Mouse (Mus musculus): ENCODE data around the gene Zfp280d.

The Zfp280d gene

DNA sequence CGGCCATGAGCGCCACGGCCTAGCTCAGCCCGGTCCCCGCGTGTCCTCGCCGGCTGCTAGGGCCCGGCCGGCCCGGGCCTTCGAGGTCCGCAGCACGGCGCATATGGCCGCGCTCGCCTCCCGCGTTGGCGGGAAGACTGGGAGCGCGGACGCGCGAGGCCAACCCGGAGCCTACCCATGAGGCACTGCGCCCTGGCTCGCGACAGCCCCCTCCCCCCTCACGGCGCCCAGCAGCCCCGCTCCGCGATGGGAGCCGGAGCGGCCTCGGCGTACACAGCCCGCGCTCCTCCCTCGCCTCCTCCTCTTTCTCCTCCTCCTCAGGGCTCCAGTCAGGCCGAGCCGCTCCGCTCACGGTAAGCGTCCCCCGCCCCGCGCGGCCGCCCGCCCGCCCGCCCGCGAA, at the start of gene Zfp280d:
Gene Zfp280d, plus strand, starts transcription at position 184 of the 400 bp plus-strand sequence.
- in situ Hi-C loops (cut with MboI; ENCODE audit: low pct_unique_long_range_greater_than_20kb in 1 of 2, low sequenced_read_pairs in 2 of 2, unreplicated experiment in 1 of 2): no loop called here

DNA sequence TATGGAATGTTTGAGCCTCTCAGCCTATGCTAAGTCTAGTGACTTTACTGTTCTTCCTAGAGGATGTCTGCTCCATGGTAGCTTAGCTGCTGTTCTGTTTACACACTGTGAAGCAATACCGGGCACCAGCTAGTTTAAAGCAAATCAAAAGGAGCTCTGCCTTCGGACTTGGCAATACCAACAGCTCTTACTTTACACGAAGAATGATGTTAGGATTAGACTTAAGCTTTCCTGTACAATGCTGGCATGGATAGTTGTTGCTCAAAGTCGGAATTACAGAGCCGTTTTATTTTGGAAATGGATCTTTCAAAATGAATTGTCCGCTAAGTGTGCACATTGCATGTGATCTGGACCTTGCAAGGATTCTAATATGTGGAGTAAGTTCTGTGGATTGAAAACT, 48.1 kb upstream of the Zfp280d start:
- in situ Hi-C loops (cut with MboI; ENCODE audit: low pct_unique_long_range_greater_than_20kb in 1 of 2, low sequenced_read_pairs in 2 of 2, unreplicated experiment in 1 of 2): no loop called here

DNA sequence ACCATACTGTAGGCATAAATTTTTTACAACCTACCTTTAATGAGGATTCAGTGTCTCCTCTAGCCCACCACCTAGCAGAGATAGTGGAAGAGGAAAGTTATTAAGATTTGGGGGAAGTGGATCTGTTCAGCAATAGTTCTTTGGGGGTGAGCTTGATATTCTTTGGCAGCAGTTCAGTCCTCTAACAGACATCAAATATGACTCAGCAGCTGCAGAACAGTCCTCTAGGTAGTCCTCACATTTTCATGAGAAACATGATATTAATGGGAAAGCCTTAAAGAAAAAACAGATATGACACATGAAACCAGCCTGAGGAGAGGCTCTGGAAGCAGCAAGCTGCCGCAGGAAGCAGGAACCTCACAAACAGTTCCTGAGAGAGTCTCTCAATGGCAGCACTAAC, 22.0 kb upstream of the Zfp280d start:
- in situ Hi-C loops (cut with MboI; ENCODE audit: low pct_unique_long_range_greater_than_20kb in 1 of 2, low sequenced_read_pairs in 2 of 2, unreplicated experiment in 1 of 2): no loop called here

DNA sequence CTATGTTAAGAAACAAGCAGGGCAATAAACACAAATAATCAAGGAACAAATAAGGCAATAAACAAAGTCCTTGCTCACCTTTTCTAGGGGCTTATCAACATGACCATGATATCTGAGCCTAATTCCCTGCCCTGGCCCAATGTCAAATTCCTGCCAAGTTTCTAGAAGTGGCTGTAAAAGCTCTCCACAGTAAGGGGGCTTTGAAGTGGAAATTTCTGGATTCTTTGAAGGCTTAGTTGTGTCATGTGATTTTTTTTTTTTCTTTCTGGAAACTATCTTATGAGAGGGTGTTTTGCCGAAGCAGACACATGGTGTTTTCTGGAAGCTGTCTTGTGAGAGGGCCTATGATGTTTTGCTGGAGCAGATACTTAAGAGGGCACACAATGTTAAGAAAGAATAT, 19.4 kb upstream of the Zfp280d start:
- in situ Hi-C loops (cut with MboI; ENCODE audit: low pct_unique_long_range_greater_than_20kb in 1 of 2, low sequenced_read_pairs in 2 of 2, unreplicated experiment in 1 of 2): no loop called here

DNA sequence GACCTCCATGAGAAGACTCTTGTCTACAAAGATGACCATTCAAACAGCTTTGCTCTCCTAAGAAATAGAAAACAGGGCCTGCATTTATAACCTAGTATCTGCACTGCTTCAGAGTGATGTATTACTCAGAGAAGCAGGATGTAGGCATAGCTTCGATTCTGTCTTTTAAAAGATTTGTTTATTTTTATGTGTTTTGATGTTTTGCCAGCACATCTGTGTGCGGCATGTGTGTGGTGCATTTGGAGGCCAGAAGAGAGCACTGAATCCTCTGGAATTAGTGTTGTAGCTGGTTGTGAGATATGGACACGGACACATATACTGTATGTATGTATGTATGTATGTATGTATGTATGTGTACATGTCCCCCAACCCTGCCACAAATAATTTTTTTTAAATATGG, 18.0 kb upstream of the Zfp280d start:
- in situ Hi-C loops (cut with MboI; ENCODE audit: low pct_unique_long_range_greater_than_20kb in 1 of 2, low sequenced_read_pairs in 2 of 2, unreplicated experiment in 1 of 2): no loop called here

DNA sequence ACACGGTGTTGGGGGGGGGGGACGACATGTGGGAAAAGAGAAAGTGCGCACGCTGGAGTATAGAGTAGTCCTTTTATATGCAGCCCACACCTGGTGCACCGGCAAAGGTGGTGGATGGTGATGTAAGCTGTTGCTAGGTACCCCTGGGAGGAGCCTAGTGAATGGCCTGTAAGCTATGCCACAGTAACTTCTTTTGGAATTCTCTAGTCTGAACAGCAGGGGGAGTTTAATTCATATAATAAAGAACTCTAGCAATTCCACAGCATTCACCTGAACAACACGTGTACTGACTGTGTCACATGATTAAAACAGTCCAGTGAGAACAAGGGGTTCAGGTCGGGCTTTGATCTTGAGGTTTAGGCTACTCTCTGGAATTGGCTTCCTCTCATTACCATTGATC, 14.3 kb upstream of the Zfp280d start:
- in situ Hi-C loops (cut with MboI; ENCODE audit: low pct_unique_long_range_greater_than_20kb in 1 of 2, low sequenced_read_pairs in 2 of 2, unreplicated experiment in 1 of 2): no loop called here

DNA sequence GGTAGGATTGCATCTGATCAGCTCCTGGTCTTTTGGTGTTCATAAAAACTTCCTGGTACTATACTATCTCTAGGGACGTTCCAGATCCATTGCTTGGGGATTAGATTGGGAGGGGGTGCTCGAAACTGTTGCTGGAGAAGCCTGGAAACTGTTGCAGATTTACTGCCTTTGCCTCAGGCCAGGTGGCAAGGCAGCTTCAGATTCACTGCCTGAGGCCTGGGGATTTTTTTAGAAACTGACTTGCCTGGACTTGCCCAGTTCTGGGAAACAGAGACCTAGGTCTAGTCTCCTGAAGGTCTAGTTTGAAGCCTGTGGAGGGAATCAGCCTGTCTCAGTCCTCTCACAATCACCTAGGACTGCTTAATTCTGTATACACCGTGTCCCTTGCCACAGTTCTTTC, 9.8 kb upstream of the Zfp280d start:
- in situ Hi-C loops (cut with MboI; ENCODE audit: low pct_unique_long_range_greater_than_20kb in 1 of 2, low sequenced_read_pairs in 2 of 2, unreplicated experiment in 1 of 2): no loop called here

DNA sequence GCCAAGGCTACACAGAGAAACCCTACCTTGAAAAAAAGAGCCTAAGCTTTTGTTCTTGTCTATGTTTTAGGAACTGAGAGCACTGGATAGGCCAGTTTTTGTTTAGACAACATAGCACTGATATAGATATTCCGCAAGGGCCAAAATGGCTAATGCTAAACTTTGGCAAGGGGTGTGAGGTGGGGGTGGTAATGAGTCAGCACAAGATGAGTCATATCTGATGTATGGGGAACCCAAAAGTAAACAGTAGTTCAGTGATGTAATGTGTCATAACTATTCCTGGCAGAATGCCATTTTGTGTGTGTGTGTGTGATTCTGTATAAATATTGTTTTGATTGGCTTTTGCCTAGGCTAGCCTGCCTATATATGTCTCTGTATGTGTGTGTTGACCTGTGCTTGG, 4.5 kb upstream of the Zfp280d start:
- in situ Hi-C loops (cut with MboI; ENCODE audit: low pct_unique_long_range_greater_than_20kb in 1 of 2, low sequenced_read_pairs in 2 of 2, unreplicated experiment in 1 of 2): no loop called here

DNA sequence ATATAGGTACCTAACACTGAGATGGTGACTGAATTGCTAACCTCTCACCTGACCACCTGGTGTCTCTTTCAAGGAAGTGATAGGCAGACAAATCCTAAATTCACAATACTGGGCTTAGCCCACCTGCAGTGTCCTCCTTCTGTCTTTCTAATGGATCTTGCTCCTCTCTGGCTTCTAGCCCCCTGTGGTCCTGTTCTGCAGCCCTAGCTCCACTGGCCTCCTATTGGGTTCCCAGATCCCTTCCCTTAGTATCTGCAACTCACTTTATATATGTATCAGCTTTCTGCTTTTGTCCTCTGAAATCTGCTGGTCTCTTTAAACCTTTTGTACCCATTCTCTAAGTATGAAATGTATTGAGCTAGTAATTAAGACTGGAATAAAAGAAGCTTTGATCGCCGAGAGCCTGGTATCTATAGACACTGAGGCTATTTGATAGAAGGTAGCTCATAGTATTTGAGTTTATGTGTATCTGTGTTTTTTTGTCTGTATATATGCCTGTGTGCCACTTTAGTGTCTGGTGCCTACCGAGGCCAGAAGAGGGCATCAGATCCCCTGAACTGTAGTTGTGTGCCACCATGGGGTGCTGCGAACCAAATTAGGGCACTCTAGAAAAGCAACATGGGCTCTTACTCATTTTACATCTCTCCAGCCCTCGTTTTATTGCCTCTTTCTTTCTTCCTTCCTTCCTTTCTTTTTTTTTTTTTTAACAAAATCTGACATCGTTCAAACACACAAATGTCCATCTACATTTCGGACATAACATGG, 832 bp upstream of the Zfp280d start:
- in situ Hi-C loops (cut with MboI; ENCODE audit: low pct_unique_long_range_greater_than_20kb in 1 of 2, low sequenced_read_pairs in 2 of 2, unreplicated experiment in 1 of 2): no loop called here

DNA sequence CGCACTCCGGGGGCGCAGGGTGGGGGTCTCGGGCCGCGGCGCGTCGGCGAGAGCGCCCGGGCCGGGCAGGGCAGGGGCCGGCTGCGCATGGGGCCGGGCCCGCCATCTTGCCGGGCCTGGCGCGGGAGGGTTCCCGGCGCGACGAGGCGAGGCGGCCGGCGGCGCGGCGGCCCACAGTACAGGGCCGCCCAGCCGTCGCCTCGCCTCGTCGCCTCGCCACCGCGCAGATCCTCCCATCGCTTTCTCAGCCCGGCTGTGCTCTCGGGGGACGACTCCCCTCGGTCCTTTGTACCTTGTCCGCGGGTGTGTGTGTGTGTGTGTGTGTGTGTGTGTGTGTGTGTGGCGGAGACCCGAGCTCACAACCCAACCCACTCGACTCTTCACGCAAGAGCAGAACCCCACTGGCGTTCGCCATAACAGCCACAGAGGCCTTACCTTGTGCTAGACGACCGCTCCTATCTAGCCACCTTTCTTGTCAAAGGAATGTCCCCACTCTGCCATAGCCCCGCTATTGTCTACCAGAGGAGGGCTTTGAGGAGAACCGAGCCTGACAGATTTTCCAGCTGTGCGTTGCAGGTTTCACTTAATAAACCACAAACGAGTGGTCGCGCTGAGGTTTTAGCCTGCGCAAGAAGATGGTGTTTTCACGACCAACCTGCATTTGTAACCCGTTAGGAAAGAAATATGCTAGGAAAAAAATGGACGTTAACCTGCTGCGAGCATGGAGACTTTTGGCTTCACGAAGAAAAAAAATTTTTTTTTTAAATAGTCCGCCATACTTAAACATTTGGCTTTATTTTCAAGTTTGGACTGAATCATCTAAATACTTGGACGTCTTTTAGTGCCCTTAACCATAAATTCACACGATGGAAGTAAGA, 680 bp downstream of the Zfp280d start:
- in situ Hi-C loops (cut with MboI; ENCODE audit: low pct_unique_long_range_greater_than_20kb in 1 of 2, low sequenced_read_pairs in 2 of 2, unreplicated experiment in 1 of 2): no loop called here

DNA sequence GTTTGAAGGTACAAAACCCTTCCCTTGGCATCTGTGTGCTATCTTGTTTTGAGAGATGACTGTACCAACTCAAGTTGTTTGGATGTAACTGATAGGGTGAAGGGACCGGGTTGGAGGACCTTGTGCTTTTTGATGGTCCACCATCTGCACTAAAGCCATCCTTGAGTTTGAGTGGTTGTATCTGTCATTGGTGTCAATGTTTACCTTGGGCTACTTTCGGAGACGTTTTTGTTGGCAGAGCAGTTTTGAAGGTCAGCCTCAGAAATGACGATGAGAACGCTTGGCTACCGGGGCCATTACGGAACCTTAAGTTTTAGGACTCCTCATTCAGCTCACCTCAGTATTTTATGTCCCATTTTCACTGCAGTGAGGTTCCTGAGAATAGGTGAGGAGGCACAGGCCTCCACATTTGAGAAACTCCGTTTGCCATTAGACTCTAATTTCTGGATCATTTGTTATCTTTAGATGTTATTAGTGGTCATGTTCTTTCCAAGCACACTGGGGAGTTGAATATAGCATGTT, 1.4 kb downstream of the Zfp280d start:
- in situ Hi-C loops (cut with MboI; ENCODE audit: low pct_unique_long_range_greater_than_20kb in 1 of 2, low sequenced_read_pairs in 2 of 2, unreplicated experiment in 1 of 2): no loop called here

DNA sequence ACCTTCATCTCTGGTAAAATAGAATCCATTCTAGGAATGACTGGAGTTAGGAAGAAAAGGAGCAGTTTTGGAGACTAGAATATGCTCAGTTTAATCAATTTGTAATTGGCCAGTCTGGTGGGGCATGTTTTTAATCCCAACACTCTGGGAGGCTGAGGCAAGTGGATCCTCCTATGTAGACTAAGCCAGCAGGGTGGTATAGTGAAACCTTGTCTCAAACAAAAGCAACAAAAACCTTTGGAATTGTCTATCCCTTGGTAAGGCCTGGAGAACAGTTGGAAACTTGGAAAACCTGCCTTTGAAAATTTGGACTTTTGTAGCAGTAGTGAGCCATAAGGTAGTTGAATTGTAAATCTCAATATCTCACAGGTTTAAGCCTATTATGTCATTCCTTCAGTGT, 2.3 kb downstream of the Zfp280d start:
- in situ Hi-C loops (cut with MboI; ENCODE audit: low pct_unique_long_range_greater_than_20kb in 1 of 2, low sequenced_read_pairs in 2 of 2, unreplicated experiment in 1 of 2): no loop called here

DNA sequence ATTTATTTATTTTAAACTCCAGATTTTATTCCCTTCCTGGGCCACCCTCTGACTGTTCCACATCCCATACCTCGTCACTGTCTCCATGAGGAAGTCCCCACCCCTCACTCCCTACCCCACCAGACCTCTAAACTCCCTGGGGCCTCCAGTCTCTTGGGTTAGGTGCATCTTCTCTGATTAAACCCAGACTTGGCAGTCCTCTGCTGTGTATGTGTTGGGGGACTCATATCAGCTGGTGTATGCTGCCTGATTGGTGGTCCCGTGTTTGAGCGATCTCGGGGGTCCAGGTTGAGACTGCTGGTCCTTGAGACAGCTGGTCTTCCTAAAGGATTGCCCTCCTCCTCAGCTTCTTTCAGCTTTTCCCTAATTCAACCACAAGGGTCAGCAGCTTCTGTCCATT, 5.3 kb downstream of the Zfp280d start:
- in situ Hi-C loops (cut with MboI; ENCODE audit: low pct_unique_long_range_greater_than_20kb in 1 of 2, low sequenced_read_pairs in 2 of 2, unreplicated experiment in 1 of 2): no loop called here

DNA sequence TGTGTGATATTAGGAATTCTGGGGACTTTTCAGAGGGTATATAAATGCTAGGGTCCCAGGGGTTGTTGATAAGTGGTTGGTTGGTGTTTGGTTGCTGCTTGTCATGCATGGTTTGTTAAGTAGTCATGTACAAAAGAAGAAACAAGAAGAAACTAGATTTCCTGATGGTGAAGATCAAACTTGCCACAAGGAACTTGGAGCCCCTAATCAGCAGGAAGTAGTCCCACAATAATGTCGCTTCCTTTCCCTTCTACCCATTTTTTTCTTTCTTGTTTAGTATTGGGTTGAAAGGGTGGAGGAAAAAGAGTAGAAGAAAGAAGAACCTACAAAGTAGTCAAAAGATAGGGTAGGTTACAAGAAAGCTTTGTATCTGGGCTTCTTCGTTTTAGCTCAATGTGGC, 13.0 kb downstream of the Zfp280d start:
- in situ Hi-C loops (cut with MboI; ENCODE audit: low pct_unique_long_range_greater_than_20kb in 1 of 2, low sequenced_read_pairs in 2 of 2, unreplicated experiment in 1 of 2): no loop called here

DNA sequence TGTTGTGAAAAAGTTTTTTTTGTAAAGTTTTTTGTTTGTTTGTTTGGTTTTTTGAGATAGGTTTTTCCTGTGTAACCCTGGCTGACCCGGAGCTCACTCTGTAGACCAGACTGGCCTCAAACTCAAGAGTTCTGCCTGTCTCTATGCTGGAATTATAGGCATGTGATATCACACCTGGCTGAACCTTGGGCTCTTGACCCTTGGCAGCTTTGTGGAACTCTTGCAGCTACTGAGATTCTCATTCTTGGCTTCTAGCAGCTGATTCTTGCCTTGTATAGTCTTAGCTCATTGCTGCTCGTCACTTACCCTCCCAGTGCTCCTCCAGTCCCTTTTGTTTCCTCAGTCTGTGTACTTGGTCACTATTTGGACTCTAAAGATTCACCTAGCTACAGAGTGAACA, 13.6 kb downstream of the Zfp280d start:
- in situ Hi-C loops (cut with MboI; ENCODE audit: low pct_unique_long_range_greater_than_20kb in 1 of 2, low sequenced_read_pairs in 2 of 2, unreplicated experiment in 1 of 2): no loop called here

DNA sequence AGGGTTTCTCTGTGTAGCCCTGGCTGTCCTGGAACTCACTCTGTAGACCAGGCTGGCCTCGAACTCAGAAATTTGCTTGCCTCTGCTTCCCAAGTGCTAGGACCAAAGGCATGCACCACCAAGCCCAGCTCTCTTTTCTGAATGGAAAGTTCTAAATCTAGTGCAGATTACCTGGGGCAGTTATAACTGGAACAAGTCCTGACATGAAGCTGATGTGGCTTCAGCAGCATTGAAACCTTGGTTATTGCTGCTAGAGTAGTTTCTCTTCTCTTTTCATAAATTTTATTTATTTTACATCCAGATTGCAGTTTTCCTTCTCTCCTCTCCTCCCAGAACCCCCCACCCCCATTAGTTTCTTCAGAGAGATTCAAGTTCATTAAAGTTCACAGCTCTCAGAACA, 14.4 kb downstream of the Zfp280d start:
- in situ Hi-C loops (cut with MboI; ENCODE audit: low pct_unique_long_range_greater_than_20kb in 1 of 2, low sequenced_read_pairs in 2 of 2, unreplicated experiment in 1 of 2): no loop called here

DNA sequence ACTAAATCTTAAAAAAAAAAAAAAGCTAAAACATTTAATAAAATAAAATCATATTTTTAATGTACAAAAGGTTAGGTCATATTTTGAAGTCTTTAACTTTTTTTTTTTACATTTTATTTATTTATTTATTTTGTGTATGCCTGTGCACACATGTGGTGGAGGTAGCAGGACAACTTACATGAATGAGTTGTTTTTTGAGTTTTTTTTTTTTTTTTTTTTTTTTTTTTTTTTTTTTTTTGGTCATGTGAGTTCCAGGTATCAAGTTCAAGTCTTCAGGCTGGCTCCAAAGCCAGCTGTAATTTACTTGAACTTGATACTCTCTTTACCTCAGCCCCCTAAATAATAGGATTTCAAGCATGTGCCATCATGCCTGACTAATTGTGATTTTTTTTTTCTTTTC, 19.4 kb downstream of the Zfp280d start:
- in situ Hi-C loops (cut with MboI; ENCODE audit: low pct_unique_long_range_greater_than_20kb in 1 of 2, low sequenced_read_pairs in 2 of 2, unreplicated experiment in 1 of 2): no loop called here

DNA sequence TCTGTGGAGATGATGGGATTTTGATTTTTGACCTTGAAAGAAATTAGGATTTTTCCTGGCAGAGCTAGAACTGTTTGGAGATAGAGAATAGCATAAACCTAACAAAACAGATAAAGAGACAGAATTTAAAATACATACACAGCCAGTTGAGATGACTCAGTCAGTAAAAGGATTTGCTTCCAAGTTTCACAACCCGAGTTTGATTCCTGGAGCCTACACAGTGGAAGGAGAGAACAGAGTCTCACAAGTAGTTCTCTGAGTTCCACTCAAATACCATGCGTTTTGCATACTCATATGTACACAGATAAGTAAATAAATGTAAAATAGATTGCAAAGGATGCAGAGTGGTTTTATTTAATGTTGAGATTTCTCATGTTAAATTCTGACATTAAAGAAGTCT, 35.1 kb downstream of the Zfp280d start:
- in situ Hi-C loops (cut with MboI; ENCODE audit: low pct_unique_long_range_greater_than_20kb in 1 of 2, low sequenced_read_pairs in 2 of 2, unreplicated experiment in 1 of 2): no loop called here

DNA sequence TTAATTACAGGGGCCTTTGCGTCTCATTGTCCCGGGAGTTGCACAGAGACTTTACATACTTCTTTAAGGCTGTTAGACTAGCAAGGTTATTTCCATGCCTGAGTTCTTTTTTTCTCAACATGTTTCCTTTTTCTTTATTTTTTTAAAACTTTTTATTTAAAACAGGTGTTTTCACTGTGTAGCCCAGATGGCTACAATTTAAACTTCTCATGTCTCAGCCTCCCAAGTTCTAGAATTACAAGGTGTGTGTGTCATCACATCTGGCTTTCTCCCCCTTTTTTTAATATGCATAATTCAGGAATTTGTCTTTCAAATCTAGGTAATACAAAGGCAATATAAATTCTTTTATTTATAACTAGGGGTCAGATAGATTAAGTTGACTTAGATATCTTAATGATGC, 58.6 kb downstream of the Zfp280d start:
- in situ Hi-C loops (cut with MboI; ENCODE audit: low pct_unique_long_range_greater_than_20kb in 1 of 2, low sequenced_read_pairs in 2 of 2, unreplicated experiment in 1 of 2): no loop called here

DNA sequence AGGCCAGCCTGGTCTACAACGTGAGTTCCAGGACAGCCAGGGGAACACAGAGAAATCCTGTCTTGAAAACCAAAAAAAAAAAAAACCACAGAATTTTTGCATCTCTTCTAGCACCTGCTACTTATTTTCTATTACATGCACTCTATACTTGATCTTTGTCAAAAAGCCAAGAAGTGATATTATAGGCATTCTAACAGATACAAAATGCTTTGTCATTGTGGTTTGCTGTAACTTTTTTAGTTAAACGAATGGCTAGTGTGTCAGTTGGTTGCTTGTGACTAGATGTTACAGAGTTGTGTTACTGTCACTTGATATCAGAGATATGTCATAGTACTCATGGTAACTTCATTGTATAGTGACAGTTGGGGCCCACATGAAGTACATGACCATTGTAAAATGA, 61.4 kb downstream of the Zfp280d start:
- in situ Hi-C loops (cut with MboI; ENCODE audit: low pct_unique_long_range_greater_than_20kb in 1 of 2, low sequenced_read_pairs in 2 of 2, unreplicated experiment in 1 of 2): no loop called here
